Mouse (Mus musculus) frontal cortex, postnatal 36 days (tissue): ENCODE data around the gene Pcgf3.

Source experiments
- DNase-seq, 2 experiments: peaks; one replicate each; pipeline ENCODE4 v3.0.0; 2022; ENCODE audit warnings: low spot score in 2 of 2

The Pcgf3 gene

DNA sequence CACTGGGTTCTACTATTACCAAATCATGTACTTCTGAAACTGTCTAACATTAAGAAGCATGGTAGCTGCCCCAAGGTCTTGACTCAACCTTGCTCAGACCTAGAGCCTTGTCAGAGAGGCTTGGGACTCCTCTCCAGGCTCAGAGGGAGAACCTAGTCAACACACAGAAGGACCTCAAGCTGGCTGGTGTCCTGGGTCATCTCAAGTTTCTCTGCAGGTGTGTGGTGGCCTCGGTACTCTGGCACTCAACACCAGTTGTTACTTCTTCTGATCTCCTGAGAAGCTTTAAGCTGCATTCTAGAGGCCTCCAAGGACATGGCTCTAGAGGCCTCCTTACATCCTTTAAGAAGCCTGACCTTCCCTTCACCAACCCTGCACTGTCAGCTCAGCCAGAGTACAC, 93.0 kb downstream of the Pcgf3 start:
- DNase-seq, result no peak
